Mouse (Mus musculus) embryonic fibroblast, embryonic 13.5 days (primary cell): Measurements from ENCODE around the gene Cpvl.

Experiments used
- CTCF ChIP-seq: IDR thresholded peaks from 2 replicates; pipeline ENCODE4 v1.5.1; 2011; ENCODE audit warnings: mild to moderate bottlenecking, control low read depth, low read length, moderate library complexity, borderline replicate concordance; ENCODE audit not compliant: insufficient read depth
- POLR2A ChIP-seq: IDR thresholded peaks from 2 replicates; pipeline ENCODE4 v1.6.1; 2011; ENCODE audit warnings: low read depth, mild to moderate bottlenecking, control low read depth, low read length, moderate library complexity

DNA sequence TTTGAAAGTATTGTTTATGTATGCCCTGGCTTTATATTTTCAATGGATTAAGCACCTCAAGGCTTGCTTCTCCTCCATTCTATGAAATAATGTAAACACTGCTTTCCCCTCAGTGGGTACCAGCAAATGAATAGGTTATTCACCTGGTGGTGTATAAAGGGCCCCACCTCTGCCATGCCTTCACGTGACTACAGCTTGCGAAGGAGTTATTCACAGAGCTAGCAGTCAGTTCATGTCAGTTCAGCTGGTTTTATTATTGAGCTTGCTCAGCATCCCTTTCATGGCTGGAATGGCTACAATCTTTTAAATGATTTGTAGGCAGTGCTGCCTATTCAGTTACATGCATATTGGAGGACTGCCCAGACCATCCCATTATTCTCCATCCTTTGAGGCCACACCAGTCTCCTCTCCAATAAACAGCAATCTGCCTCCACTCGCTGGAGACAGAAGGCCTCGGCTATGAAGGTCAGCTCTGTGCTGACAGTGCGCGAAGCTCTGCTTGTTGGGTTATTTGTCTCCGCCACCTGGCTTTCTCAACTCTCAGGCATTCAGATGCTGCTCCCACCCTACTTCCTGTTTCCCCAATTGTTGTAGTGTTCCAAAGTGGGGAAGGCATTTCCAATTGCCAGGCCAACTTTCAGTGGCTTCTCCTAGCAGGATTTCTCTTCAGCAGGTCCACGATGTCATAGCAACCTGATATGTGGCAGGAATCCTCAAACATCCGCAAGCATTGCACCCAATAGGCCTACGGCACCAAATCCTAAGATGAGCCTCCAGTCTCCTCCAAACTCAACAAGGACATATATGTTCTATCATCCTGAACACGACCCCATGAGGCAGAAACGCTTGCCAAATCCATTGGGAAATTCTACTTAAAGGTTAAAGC lies 123.3 kb downstream of the Cpvl start:
- TF ChIP-seq POLR2A (no peak), CTCF (no peak)
